Mouse (Mus musculus) heart, embryonic 10.5 days (tissue): Measurements from ENCODE around the gene Smc4. TPM values are rescaled to one million over a fixed set of nuclear protein-coding genes. Genes with fewer than 3 reads are reported as not detected.

Source experiments
- DNase-seq: peaks from one replicate; pipeline ENCODE4 v3.0.0-alpha.2; 2017; ENCODE audit warnings: low spot score
- H3K27ac ChIP-seq: fragments of 300-500 bp; sonication (generic); 2 replicates; pipeline ENCODE4 v1.5.1; 2016; ENCODE audit warnings: mild to moderate bottlenecking
- H3K27me3 ChIP-seq: fragments of 300-500 bp; sonication (generic); 2 replicates; pipeline ENCODE4 v1.6.1; 2016; ENCODE audit warnings: mild to moderate bottlenecking; ENCODE audit not compliant: poor library complexity, insufficient read depth, severe bottlenecking
- H3K36me3 ChIP-seq: fragments of 300-500 bp; sonication (generic); 2 replicates; pipeline ENCODE4 v1.6.1; 2016; ENCODE audit warnings: mild to moderate bottlenecking, moderate library complexity
- H3K4me1 ChIP-seq: fragments of 300-500 bp; sonication (generic); 2 replicates; pipeline ENCODE4 v1.6.1; 2016; ENCODE audit warnings: mild to moderate bottlenecking
- H3K4me3 ChIP-seq: fragments of 300-500 bp; sonication (generic); 2 replicates; pipeline ENCODE4 v1.5.1; 2016; ENCODE audit warnings: mild to moderate bottlenecking, moderate library complexity
- H3K9me3 ChIP-seq: fragments of 300-500 bp; sonication (generic); 2 replicates; pipeline ENCODE4 v1.6.1; 2016; ENCODE audit warnings: mild to moderate bottlenecking, moderate library complexity
- WGBS: fragments of 180-500 bp; shearing (Covaris S2); methylation state at CpG from one replicate; pipeline ENCODE4 v1.1.7; 2016; 5-methylcytosine and 5-hydroxymethylcytosine counted together
- polyA plus RNA-seq: library from polyadenylated mRNA; unstranded; fragments of >200 nt; fragmentation: Nextera tagmentation; extraction: Ambion mirVana; gene quantifications from 2 replicates; pipeline ENCODE4 v1.2.1, GENCODE M21; 2016

The Smc4 gene
- polyA plus RNA-seq, 1 experiment from 2014 or later: 161 TPM

DNA sequence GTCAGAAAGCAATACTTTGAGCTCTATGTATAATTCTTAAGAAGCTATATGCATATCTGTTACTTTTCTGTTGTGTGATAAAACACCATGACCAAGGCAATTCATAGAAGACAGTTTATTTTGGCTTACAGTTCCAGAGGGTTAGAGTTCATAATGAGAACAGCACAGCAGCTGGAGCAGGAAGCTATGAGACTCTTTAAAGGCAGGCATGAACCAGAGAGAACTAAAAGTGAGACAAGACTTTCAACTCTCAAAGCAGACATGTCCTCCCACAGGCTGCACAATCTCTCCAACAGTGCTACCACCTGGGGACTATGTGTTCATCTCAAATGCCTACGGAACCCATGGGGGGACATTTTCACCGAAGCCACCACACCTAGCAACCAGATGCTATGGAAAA, 35.6 kb downstream of the Smc4 start:
- peaks cover 12% of the 10 kb centered on the region for H3K4me1 ChIP-seq
- H3K27me3 ChIP-seq: no peaks in the 10 kb centered on the region
- H3K9me3 ChIP-seq: no peaks in the 10 kb centered on the region
- H3K36me3 ChIP-seq: peaks cover 65% of the 10 kb centered on the region
- no peak overlapping the region for H3K27ac ChIP-seq
- WGBS: 83% methylated on average over 2 of the region's 2 CpGs
- H3K4me3 ChIP-seq: 0 out of 2 replicates have a peak overlapping the region, but pooled peaks have one; percentile 93
- no peak for DNase-seq

DNA sequence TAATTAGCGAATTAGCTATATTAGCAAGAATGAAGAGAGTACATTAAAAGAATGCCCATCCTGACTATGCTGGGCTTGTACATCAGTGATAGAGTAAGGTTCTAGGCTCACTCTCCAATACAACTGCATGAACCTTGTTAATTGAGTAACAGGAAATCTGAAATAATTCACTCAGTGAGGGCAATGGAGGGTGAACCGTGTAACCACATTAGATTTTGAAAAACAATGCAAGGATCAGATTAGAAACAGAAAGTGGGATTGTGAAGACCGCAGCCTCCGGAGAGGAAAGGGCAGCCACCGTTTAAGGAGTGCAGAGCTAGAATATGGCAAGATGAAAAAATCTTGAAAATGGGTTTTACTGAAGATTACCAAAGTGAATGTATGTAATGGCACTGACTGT, 36.8 kb downstream of the Smc4 start:
- no peak for DNase-seq
- Histone ChIP-seq H3K4me1 (peaks cover 18% of the 10 kb centered on the region), H3K36me3 (peaks cover 55% of the 10 kb centered on the region), H3K4me3 (peak overlapping the region; percentile 93), H3K9me3 (no peaks in the 10 kb centered on the region), H3K27me3 (no peaks in the 10 kb centered on the region), H3K27ac (no peak overlapping the region)
- WGBS: 73% methylated on average over 5 of the region's 5 CpGs

GRCm38 (mm10) chr3:69044167-69044591, 39.6 kb downstream of the Smc4 start:
- Histone ChIP-seq H3K27ac (peak overlapping the region; percentile 100), H3K4me3 (peak overlapping the region; percentile 93), H3K36me3 (peaks cover 34% of the 10 kb centered on the region), H3K4me1 (peaks cover 24% of the 10 kb centered on the region), H3K27me3 (no peaks in the 10 kb centered on the region), H3K9me3 (no peaks in the 10 kb centered on the region)
- under 1% methylated on average over 42 of the region's 42 CpGs for WGBS
- DNase-seq: peak; percentile 84

DNA sequence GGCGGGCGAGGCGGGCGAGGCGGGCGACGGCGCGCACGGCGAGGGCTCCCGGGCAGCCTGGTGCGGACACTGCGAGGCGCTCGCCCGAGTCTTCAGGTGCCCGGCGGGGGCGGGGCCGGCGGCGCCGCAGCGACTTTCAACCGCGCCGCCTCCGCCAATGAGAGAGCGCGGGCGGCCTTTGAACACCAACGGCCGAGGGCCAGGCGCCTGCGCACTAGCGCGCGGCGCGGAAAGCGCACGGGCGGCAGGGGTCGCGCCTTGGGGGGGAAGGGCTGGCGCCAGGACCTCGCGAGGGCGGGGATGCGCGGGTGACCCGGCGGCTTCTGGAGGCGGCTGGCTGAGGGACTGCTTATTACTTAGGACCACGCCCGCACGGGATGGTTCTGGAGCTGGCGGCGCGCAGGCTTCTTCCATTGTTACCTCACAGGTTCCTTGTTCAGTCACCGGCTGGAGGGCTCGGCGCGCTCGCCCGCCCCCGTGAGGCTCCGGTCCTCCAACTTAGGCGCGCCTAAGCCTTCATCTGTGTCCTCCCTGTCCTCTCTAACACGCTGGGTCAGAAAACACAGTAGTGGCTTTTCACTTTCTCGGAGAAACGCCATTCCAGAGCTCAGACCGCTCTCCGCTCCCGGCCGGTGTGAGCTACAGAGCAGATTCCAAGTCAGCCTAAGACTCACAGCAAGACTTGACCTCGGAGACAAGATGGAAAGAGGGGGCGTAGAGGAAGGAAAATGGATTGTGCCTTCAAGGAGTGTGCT, 40.3 kb downstream of the Smc4 start, which contains the start of gene Trim59:
Trim59 (minus strand) TSS at position 111 of the 755 bp plus-strand sequence.
- peak within 1 kb of the TSS; percentile 100 for H3K27ac ChIP-seq
- no peaks in the 10 kb centered on the region for H3K9me3 ChIP-seq
- H3K4me3 ChIP-seq: peak within 1 kb of the TSS; percentile 93
- WGBS: under 1% methylated on average over 80 of the region's 80 CpGs
- peaks cover 28% of the 10 kb centered on the region for H3K36me3 ChIP-seq
- no peaks in the 10 kb centered on the region for H3K27me3 ChIP-seq
- peaks cover 24% of the 10 kb centered on the region for H3K4me1 ChIP-seq
- DNase-seq: peak; percentile 97

- Histone ChIP-seq H3K9me3 (no peaks in the 10 kb centered on the region), H3K4me1 (peaks cover 24% of the 10 kb centered on the region), H3K27ac (peak overlapping the region; percentile 100), H3K27me3 (no peaks in the 10 kb centered on the region), H3K4me3 (peak overlapping the region; percentile 93), H3K36me3 (peaks cover 23% of the 10 kb centered on the region)
- no peak for DNase-seq
- WGBS: 10% methylated on average over 9 of the region's 9 CpGs
Observed at GRCm38 (mm10) chr3:69045400-69045703, 40.8 kb downstream of the Smc4 start.

DNA sequence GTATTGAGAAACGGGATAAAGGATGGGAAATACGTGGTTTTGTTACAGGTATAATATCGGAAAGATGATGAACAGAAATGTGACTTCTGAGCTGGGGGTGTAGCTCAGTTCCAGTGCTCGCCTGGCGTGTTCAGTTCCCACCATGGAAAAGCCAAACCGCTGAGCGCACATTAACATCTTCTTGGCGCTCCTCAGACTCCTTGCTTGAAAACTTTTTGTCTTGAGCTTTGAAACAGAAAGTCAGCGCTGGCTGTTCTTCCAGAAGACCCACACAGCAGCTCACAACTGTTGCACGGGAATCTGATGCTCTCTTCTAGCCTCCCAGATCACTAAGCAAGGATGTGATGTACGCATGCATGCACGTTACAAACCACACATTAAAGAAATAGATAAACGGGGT, 41.2 kb downstream of the Smc4 start:
- DNase-seq: no peak
- H3K27ac ChIP-seq: peak overlapping the region; percentile 100

DNA sequence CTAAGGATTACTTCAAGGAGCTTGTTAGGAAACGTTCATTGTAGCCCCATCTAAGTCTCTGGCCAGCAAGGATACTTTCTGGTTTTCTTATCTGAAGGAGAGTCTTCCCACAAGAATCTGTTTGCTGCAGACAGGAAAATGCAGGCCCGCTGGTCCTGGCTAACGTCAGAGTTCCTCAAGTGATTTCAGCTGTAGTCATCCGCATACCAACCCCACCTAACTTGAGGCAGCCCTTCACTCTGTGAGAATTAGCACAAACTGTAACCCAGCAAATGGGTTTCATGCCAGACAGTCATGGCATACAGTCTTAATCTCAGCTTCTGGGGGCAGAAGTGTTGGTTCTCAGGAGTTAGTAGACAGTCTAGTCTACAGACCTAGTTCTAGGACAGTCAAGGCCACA, 42.0 kb downstream of the Smc4 start:
- WGBS: 20% methylated on average over 4 of the region's 4 CpGs
- Histone ChIP-seq H3K4me3 (no peak overlapping the region), H3K27ac (peak overlapping the region; percentile 69), H3K9me3 (no peaks in the 10 kb centered on the region), H3K27me3 (no peaks in the 10 kb centered on the region), H3K4me1 (peaks cover 21% of the 10 kb centered on the region), H3K36me3 (peaks cover 12% of the 10 kb centered on the region)
- DNase-seq: no peak

More for the DNA sequence above, 41.2 kb downstream of the Smc4 start:
- H3K9me3 ChIP-seq: no peaks in the 10 kb centered on the region
- H3K36me3 ChIP-seq: peaks cover 19% of the 10 kb centered on the region
- H3K27me3 ChIP-seq: no peaks in the 10 kb centered on the region
- peaks cover 24% of the 10 kb centered on the region for H3K4me1 ChIP-seq
- WGBS: 24% methylated on average over 13 of the region's 13 CpGs
- H3K4me3 ChIP-seq: peak overlapping the region; percentile 93

DNA sequence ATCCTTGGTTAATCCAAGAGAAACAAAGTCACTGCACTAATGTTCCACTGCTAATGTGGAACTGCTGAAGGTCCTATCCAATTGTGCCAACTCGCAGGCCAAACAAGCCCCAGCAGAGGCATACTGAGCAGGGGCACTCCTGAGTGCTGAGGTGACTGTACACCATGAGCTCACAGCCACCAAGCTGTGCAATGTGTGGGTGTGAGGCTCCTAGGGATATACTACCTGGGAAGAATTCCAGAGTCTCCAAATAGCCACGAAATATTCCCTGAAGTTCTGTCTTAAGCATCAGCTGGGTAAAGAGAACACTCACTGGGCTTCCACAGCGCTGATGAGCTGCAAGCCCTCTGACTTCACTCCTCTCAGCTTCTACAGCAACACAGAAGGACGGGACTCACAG, 43.1 kb downstream of the Smc4 start:
- H3K4me3 ChIP-seq: no peak overlapping the region
- 0 out of 2 replicates have a peak, but pooled peaks cover 6% of the 10 kb centered on the region for H3K36me3 ChIP-seq
- no peaks in the 10 kb centered on the region for H3K9me3 ChIP-seq
- WGBS: 81% methylated on average over 4 of the region's 4 CpGs
- no peaks in the 10 kb centered on the region for H3K27me3 ChIP-seq
- peaks cover 17% of the 10 kb centered on the region for H3K4me1 ChIP-seq
- no peak for DNase-seq
- no peak overlapping the region for H3K27ac ChIP-seq

GRCm38 (mm10) chr3:69049011-69049410, 44.5 kb downstream of the Smc4 start:
- H3K27ac ChIP-seq: no peak overlapping the region
- no peaks in the 10 kb centered on the region for H3K36me3 ChIP-seq
- no peak overlapping the region for H3K4me3 ChIP-seq
- H3K9me3 ChIP-seq: no peaks in the 10 kb centered on the region
- peaks cover 15% of the 10 kb centered on the region for H3K4me1 ChIP-seq
- 87% methylated on average over 6 of the region's 6 CpGs for WGBS
- no peak for DNase-seq
- no peaks in the 10 kb centered on the region for H3K27me3 ChIP-seq

GRCm38 (mm10) chr3:69051894-69052293, 47.4 kb downstream of the Smc4 start:
- H3K4me3 ChIP-seq: no peak overlapping the region
- no peaks in the 10 kb centered on the region for H3K27me3 ChIP-seq
- no peaks in the 10 kb centered on the region for H3K4me1 ChIP-seq
- no peak for DNase-seq
- H3K27ac ChIP-seq: no peak overlapping the region
- 89% methylated on average over 11 of the region's 11 CpGs for WGBS
- H3K9me3 ChIP-seq: no peaks in the 10 kb centered on the region
- H3K36me3 ChIP-seq: no peaks in the 10 kb centered on the region

GRCm38 (mm10) chr3:69054760-69055432, 50.4 kb downstream of the Smc4 start:
- Histone ChIP-seq H3K9me3 (no peaks in the 10 kb centered on the region), H3K4me3 (no peak overlapping the region), H3K27ac (0 out of 2 replicates have a peak overlapping the region, but pooled peaks have one; percentile 2), H3K36me3 (no peaks in the 10 kb centered on the region), H3K4me1 (no peaks in the 10 kb centered on the region), H3K27me3 (no peaks in the 10 kb centered on the region)
- DNase-seq: peak; percentile 94
- WGBS: 70% methylated on average over 7 of the region's 7 CpGs

DNA sequence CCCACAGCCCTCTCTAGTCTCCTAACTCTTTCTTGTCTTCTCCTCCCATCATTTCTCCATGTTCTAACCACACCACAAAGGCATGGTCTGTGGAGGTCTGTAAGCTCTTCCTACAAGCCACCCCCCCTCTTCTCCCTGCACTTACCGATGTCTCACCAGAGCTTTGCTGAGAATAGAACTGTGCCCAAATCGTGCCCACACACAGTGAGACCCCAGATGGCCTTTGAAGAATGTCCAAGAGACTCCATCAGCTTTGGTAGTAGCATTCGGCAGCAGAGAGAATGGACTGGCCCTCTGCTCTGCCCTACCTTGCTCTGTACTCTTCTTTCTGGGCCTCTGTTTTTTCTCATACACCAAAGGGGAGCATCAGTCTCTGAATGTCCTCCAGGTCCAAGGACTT, 51.3 kb downstream of the Smc4 start:
- Histone ChIP-seq H3K9me3 (no peaks in the 10 kb centered on the region), H3K27ac (peak overlapping the region; percentile 59; the same call in 1 of the 2 replicates), H3K36me3 (no peaks in the 10 kb centered on the region), H3K4me1 (no peaks in the 10 kb centered on the region), H3K27me3 (no peaks in the 10 kb centered on the region), H3K4me3 (no peak overlapping the region)
- no peak for DNase-seq
- 82% methylated on average over 3 of the region's 3 CpGs for WGBS

GRCm38 (mm10) chr3:69060672-69061071, 56.1 kb downstream of the Smc4 start:
- no peak for DNase-seq
- no peaks in the 10 kb centered on the region for H3K4me1 ChIP-seq
- H3K9me3 ChIP-seq: no peaks in the 10 kb centered on the region
- no peak overlapping the region for H3K27ac ChIP-seq
- WGBS: 96% methylated on average over 4 of the region's 4 CpGs
- H3K36me3 ChIP-seq: no peaks in the 10 kb centered on the region
- H3K4me3 ChIP-seq: no peak overlapping the region
- no peaks in the 10 kb centered on the region for H3K27me3 ChIP-seq
